Mouse (Mus musculus): ENCODE data around the gene Omd. TPM values are rescaled to one million over a fixed set of nuclear protein-coding genes. Genes with fewer than 3 reads are reported as not detected.

The Omd gene
- 4.7 and 15.6 TPM in 2 replicates for polyA plus RNA-seq (2015; fragmentation: Nextera tagmentation; extraction: Ambion mirVana)

GRCm38 (mm10) chr13:49581541-49582530, at the start of gene Omd:
TSS of gene Omd (plus strand) at chr13:49582462.

DNA sequence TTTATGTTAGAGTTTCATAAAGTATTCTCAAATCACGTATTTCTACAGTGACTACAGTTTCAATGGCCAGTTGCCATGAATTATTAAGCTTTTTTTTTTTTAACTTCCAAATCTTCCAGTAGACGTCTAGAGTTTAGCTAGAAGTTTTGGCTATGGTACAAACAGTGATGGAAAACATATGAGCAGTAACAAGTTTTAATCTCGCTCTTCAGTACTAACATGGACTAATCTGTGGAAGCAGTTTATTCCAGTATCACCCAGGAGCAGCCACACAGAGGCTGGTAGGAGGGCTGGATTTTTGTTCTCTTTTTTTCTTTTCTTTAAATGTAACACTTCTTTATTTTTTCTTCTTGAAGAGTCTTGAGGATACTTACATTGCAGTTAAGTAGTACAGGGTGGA, 38.0 kb upstream of the Omd start, which contains the start of gene Aspn:
Aspn (plus strand) TSS at position 165 of the 400 bp plus-strand sequence.

GRCm38 (mm10) chr13:49607714-49608113, 25.5 kb downstream of the Omd start, which contains the start of gene Ogn:
TSS of gene Ogn (plus strand) at chr13:49608046.

Other genes starting within 250 kb of the Omd start
- 11.8 and 15.5 TPM in 2 replicates for gene Bicd2, start 240.9 kb upstream of the Omd start, polyA plus RNA-seq (2015; fragmentation: Nextera tagmentation; extraction: Ambion mirVana)
- gene Ippk, start 161.2 kb upstream of the Omd start, polyA plus RNA-seq (2015; fragmentation: Nextera tagmentation; extraction: Ambion mirVana) = 10.2 and 16.9 TPM in 2 replicates
- 0.69 and 0.99 TPM in 2 replicates for gene Tes3-ps, start 89.1 kb upstream of the Omd start, polyA plus RNA-seq (2015; fragmentation: Nextera tagmentation; extraction: Ambion mirVana)
- gene Ecm2, start 77.7 kb upstream of the Omd start, polyA plus RNA-seq (2015; fragmentation: Nextera tagmentation; extraction: Ambion mirVana) = 3.1 and 5.0 TPM in 2 replicates
- gene Aspn, start 38.0 kb upstream of the Omd start, polyA plus RNA-seq (2015; fragmentation: Nextera tagmentation; extraction: Ambion mirVana) = 64.4 and 97.2 TPM in 2 replicates
- 148 and 377 TPM in 2 replicates for gene Ogn, start 25.6 kb downstream of the Omd start, polyA plus RNA-seq (2015; fragmentation: Nextera tagmentation; extraction: Ambion mirVana)
- 23.1 and 26.1 TPM in 2 replicates for gene Cenpp, start 70.3 kb downstream of the Omd start, polyA plus RNA-seq (2015; fragmentation: Nextera tagmentation; extraction: Ambion mirVana)
- 10.2 and 14.8 TPM in 2 replicates for gene Nol8, start 70.6 kb downstream of the Omd start, polyA plus RNA-seq (2015; fragmentation: Nextera tagmentation; extraction: Ambion mirVana)
- gene Iars, start 99.6 kb downstream of the Omd start, polyA plus RNA-seq (2015; fragmentation: Nextera tagmentation; extraction: Ambion mirVana) = 15.8 and 20.6 TPM in 2 replicates
- gene Gm30302, start 216.5 kb downstream of the Omd start, polyA plus RNA-seq (2015; fragmentation: Nextera tagmentation; extraction: Ambion mirVana) = not detected in 2 replicates

All from adrenal gland, postnatal 0 days (tissue).